In the genomic region with DNA sequence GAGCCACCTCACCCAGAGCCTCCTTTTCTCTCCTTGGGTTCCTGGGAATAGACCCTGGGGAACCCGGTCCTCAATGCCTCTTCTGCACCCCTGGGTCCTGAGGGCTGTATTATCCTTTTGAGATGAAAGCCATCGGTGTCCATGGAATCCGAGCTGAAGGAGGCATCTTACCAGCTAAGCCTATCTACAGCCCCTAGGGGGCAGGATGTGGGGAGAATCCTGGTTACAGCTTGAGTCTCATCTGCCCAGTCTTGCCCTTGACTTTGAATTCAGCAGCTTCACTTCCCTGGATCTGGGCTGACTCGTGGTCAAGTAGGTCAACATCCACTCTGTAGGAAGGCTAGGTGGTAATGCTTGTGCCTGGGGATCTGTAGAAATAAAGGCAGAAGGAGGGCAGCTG, we compare ENCODE assay signal across 13 mouse cellular contexts. TPM values are rescaled to one million over a fixed set of nuclear protein-coding genes. Genes with fewer than 3 reads are reported as not detected.
DNase-seq lines count a peak whose midpoint lies in the region; ATAC-seq and TF ChIP-seq lines count a peak whose summit lies in the region.
"Had no signal": no experiment of that assay in that cellular context is flagged by ENCODE, and none has a peak within 500 bp of the region (broad histone marks: within the 10 kb centered on the region; RNA-seq: fewer than 3 reads in every experiment).

No protein-coding gene starts in this region.

- no peaks in the 10 kb centered on the region for H3K36me3 ChIP-seq in heart, postnatal 0 days (replicated peaks; ENCODE audit: control insufficient read depth, insufficient read depth, low read length)
- no peaks in the 10 kb centered on the region for H3K36me3 ChIP-seq in E14TG2a.4 (ENCODE audit: insufficient read depth, low read length)
- no peaks in the 10 kb centered on the region for H3K36me3 ChIP-seq in hindbrain, postnatal 0 days (ENCODE audit: insufficient read depth, low read length)
- H3K36me3 ChIP-seq: stomach, embryonic 15.5 days had no signal

- no peaks in the 10 kb centered on the region for H3K4me1 ChIP-seq in heart, postnatal 0 days (ENCODE audit: control insufficient read depth, insufficient read depth)
- peaks cover 84% of the 10 kb centered on the region for H3K4me1 ChIP-seq in E14TG2a.4 (replicated peaks; ENCODE audit: low read depth, low read length)
- peaks cover 3% of the 10 kb centered on the region; the same call in 1 of the 2 replicates for H3K4me1 ChIP-seq in cortical plate, adult 2 months (ENCODE audit: control insufficient read depth, insufficient read depth, low read length)
- peaks cover 15% of the 10 kb centered on the region; the same call in 1 of the 2 replicates for H3K4me1 ChIP-seq in hindbrain, postnatal 0 days (ENCODE audit: insufficient read depth, low read length)

- 41% methylated on average over 4 of the region's 4 CpGs for WGBS in heart, postnatal 0 days
- 43% methylated on average over 4 of the region's 4 CpGs for WGBS in hindbrain, postnatal 0 days

- intact Hi-C loops in heart, postnatal 25 days (cut with DNase I) = no loop called here

- DNase-seq in heart, postnatal 0 days (ENCODE audit: low spot score) = peak; percentile 1
- no peak for DNase-seq in heart, postnatal 25 days (ENCODE audit: low spot score)
- DNase-seq in hindbrain, postnatal 0 days (ENCODE audit: low spot score) = peak; percentile 64
- DNase-seq in urinary bladder, postnatal 4 days (ENCODE audit: low spot score in 2 of 2) = no peak
- DNase-seq in heart, adult 11 months = no peak
- DNase-seq: kidney, adult 18-20 months; left cerebral cortex, postnatal 4 days; lung, postnatal 36 days had no signal

- TF ChIP-seq CTCF in heart, postnatal 0 days (IDR thresholded peaks at IDR 0.05; ENCODE audit: low read depth) = no peak; the same call in 1 of the 2 replicates
- TF ChIP-seq CTCF in E14TG2a.4 (conservative IDR thresholded peaks at IDR 0.05; ENCODE audit: low read length) = peak; percentile 60
- TF ChIP-seq CTCF in cortical plate, adult 2 months (IDR thresholded peaks at IDR 0.05; ENCODE audit: extremely low read depth, insufficient read depth, low read length) = peak; percentile 66
- TF ChIP-seq CTCF in hindbrain, postnatal 0 days (IDR thresholded peaks at IDR 0.05; ENCODE audit: low read depth) = peak; percentile 61

- H3K9me3 ChIP-seq in heart, postnatal 0 days (replicated peaks; ENCODE audit: control insufficient read depth, low read length) = 0 out of 2 replicates have a peak, but pooled peaks cover 3% of the 10 kb centered on the region
- H3K9me3 ChIP-seq in E14TG2a.4 (ENCODE audit: low read length) = peaks cover 5% of the 10 kb centered on the region; the same call in 1 of the 2 replicates
- no peaks in the 10 kb centered on the region for H3K9me3 ChIP-seq in hindbrain, postnatal 0 days (ENCODE audit: low read length)
- H3K9me3 ChIP-seq: stomach, embryonic 15.5 days had no signal

- no peak overlapping the region for H3K4me3 ChIP-seq in heart, postnatal 0 days (ENCODE audit: low read depth, low read length)
- no peak overlapping the region for H3K4me3 ChIP-seq in E14TG2a.4 (replicated peaks; ENCODE audit: low read length)
- H3K4me3 ChIP-seq in cortical plate, adult 2 months (ENCODE audit: insufficient read depth, low read length) = peak overlapping the region; percentile 76
- peak overlapping the region; percentile 42; the same call in 1 of the 2 replicates for H3K4me3 ChIP-seq in hindbrain, postnatal 0 days (ENCODE audit: low read length)
- H3K4me3 ChIP-seq: stomach, embryonic 15.5 days had no signal

- no peak for ATAC-seq in heart, postnatal 0 days (ENCODE audit: insufficient read depth, low read depth)
- ATAC-seq in hindbrain, postnatal 0 days = peak; percentile 6; the same call in 1 of the 2 replicates
- no peak; the same call in 1 of the 2 replicates for ATAC-seq in erythroid progenitor cell, adult 5-6 weeks (replicated peaks; ENCODE audit: low FRiP score, poor library complexity, severe bottlenecking)

- H3K9ac ChIP-seq in heart, postnatal 0 days (replicated peaks; ENCODE audit: low read depth, low read length) = no peak overlapping the region
- no peak overlapping the region for H3K9ac ChIP-seq in hindbrain, postnatal 0 days (replicated peaks; ENCODE audit: low read length)
- H3K9ac ChIP-seq: stomach, embryonic 15.5 days had no signal

- no peak for TF ChIP-seq POLR2A in cortical plate, adult 2 months (IDR thresholded peaks at IDR 0.05; ENCODE audit: extremely low read depth, insufficient read depth, low read length)

- H3K27ac ChIP-seq in heart, postnatal 0 days (ENCODE audit: low read depth) = no peak overlapping the region
- H3K27ac ChIP-seq in cortical plate, adult 2 months (ENCODE audit: insufficient read depth, low read length) = peak overlapping the region; percentile 74
- peak overlapping the region; percentile 87 for H3K27ac ChIP-seq in hindbrain, postnatal 0 days
- H3K27ac ChIP-seq: stomach, embryonic 15.5 days had no signal

- no peak overlapping the region for H3K4me2 ChIP-seq in heart, postnatal 0 days (ENCODE audit: low read depth, low read length)
- peak overlapping the region; percentile 57 for H3K4me2 ChIP-seq in hindbrain, postnatal 0 days (ENCODE audit: low read depth, low read length)
- H3K4me2 ChIP-seq: stomach, embryonic 15.5 days had no signal

- no peaks in the 10 kb centered on the region for H3K27me3 ChIP-seq in heart, postnatal 0 days (ENCODE audit: control insufficient read depth, insufficient read depth, low read length)
- H3K27me3 ChIP-seq in E14TG2a.4 (ENCODE audit: insufficient read depth, low read length) = peaks cover 4% of the 10 kb centered on the region; the same call in 1 of the 2 replicates
- H3K27me3 ChIP-seq in hindbrain, postnatal 0 days (ENCODE audit: insufficient read depth, low read length) = no peaks in the 10 kb centered on the region

- TF ChIP-seq EP300 in heart, postnatal 0 days (IDR thresholded peaks at IDR 0.05; ENCODE audit: low read depth) = no peak

RNA-seq across cellular contexts. Expression of gene 1500009C09Rik, which starts 3.1 kb away (rescaled TPM):
- total RNA-seq in heart, postnatal 0 days (2014; rRNA removed; ENCODE audit: low replicate concordance) = not detected in 2 replicates
- polyA plus RNA-seq in heart, postnatal 0 days (2015; fragmentation: Nextera tagmentation; extraction: Ambion mirVana) = not detected in 2 replicates
- total RNA-seq in heart, postnatal 25 days (2021) = not detected
- 155 TPM in 2 replicates for polyA plus RNA-seq in cortical plate, adult 2 months (2012; rRNA removed)
- 116 and 127 TPM in 2 replicates for total RNA-seq in hindbrain, postnatal 0 days (2014; rRNA removed)
- polyA plus RNA-seq in hindbrain, postnatal 0 days (2015; fragmentation: Nextera tagmentation; extraction: Ambion mirVana) = 12.5 and 13.9 TPM in 2 replicates
- not detected in 2 replicates for total RNA-seq in erythroid progenitor cell, adult 5-6 weeks (2015; ENCODE audit: low replicate concordance)
- total RNA-seq in erythroid progenitor cell, adult 5-6 weeks (2017; ENCODE audit: low replicate concordance) = not detected in 2 replicates
- polyA plus RNA-seq: heart, embryonic 11.5 days; stomach, embryonic 15.5 days had no signal

RNA-seq across cellular contexts. Expression of gene Cenpm, which starts 10.7 kb away (rescaled TPM):
- 16.7 and 25.7 TPM in 2 replicates for total RNA-seq in heart, postnatal 0 days (2014; rRNA removed; ENCODE audit: low replicate concordance)
- polyA plus RNA-seq in heart, postnatal 0 days (2015; fragmentation: Nextera tagmentation; extraction: Ambion mirVana) = 22.5 and 25.6 TPM in 2 replicates
- under 1 TPM; 0.36 to 0.78 TPM for total RNA-seq in heart, postnatal 25 days (2021)
- polyA plus RNA-seq in cortical plate, adult 2 months (2012; rRNA removed) = 6.7 and 7.0 TPM in 2 replicates
- 15.0 and 16.2 TPM in 2 replicates for total RNA-seq in hindbrain, postnatal 0 days (2014; rRNA removed)
- polyA plus RNA-seq in hindbrain, postnatal 0 days (2015; fragmentation: Nextera tagmentation; extraction: Ambion mirVana) = 23.0 and 27.6 TPM in 2 replicates
- total RNA-seq in erythroid progenitor cell, adult 5-6 weeks (2015; ENCODE audit: low replicate concordance) = 50.7 and 56.2 TPM in 2 replicates
- 11.6 and 36.7 TPM in 2 replicates for total RNA-seq in erythroid progenitor cell, adult 5-6 weeks (2017; ENCODE audit: low replicate concordance)

RNA-seq across cellular contexts. Expression of gene Sept3, which starts 19.4 kb away (rescaled TPM):
- 1.4 and 4.4 TPM in 2 replicates for total RNA-seq in heart, postnatal 0 days (2014; rRNA removed; ENCODE audit: low replicate concordance)
- polyA plus RNA-seq in heart, postnatal 0 days (2015; fragmentation: Nextera tagmentation; extraction: Ambion mirVana) = 1.4 and 1.5 TPM in 2 replicates
- under 1 TPM; 0.31 to 0.87 TPM for total RNA-seq in heart, postnatal 25 days (2021)
- polyA plus RNA-seq in cortical plate, adult 2 months (2012; rRNA removed) = 367 and 405 TPM in 2 replicates
- 393 and 404 TPM in 2 replicates for total RNA-seq in hindbrain, postnatal 0 days (2014; rRNA removed)
- polyA plus RNA-seq in hindbrain, postnatal 0 days (2015; fragmentation: Nextera tagmentation; extraction: Ambion mirVana) = 299 and 320 TPM in 2 replicates
- not detected in 2 replicates for total RNA-seq in erythroid progenitor cell, adult 5-6 weeks (2015; ENCODE audit: low replicate concordance)
- not detected in 2 replicates for total RNA-seq in erythroid progenitor cell, adult 5-6 weeks (2017; ENCODE audit: low replicate concordance)

RNA-seq across cellular contexts. Expression of gene Tnfrsf13c, which starts 31.1 kb away (rescaled TPM):
- 1.5 TPM in 1 of 2 replicates, not detected in the other for total RNA-seq in heart, postnatal 0 days (2014; rRNA removed; ENCODE audit: low replicate concordance)
- not detected in 2 replicates for polyA plus RNA-seq in heart, postnatal 0 days (2015; fragmentation: Nextera tagmentation; extraction: Ambion mirVana)
- total RNA-seq in heart, postnatal 25 days (2021) = under 1 TPM in 1 of 2 experiments, not detected in 1; 0.36 TPM
- 0.48 and 0.76 TPM in 2 replicates for polyA plus RNA-seq in cortical plate, adult 2 months (2012; rRNA removed)
- total RNA-seq in hindbrain, postnatal 0 days (2014; rRNA removed) = 0.29 and 5.6 TPM in 2 replicates
- 0.34 and 0.42 TPM in 2 replicates for polyA plus RNA-seq in hindbrain, postnatal 0 days (2015; fragmentation: Nextera tagmentation; extraction: Ambion mirVana)
- 13.4 and 15.5 TPM in 2 replicates for total RNA-seq in erythroid progenitor cell, adult 5-6 weeks (2015; ENCODE audit: low replicate concordance)
- 6.7 and 11.9 TPM in 2 replicates for total RNA-seq in erythroid progenitor cell, adult 5-6 weeks (2017; ENCODE audit: low replicate concordance)

RNA-seq across cellular contexts. Expression of gene Shisa8, which starts 42.6 kb away (rescaled TPM):
- 0.19 and 7.5 TPM in 2 replicates for total RNA-seq in heart, postnatal 0 days (2014; rRNA removed; ENCODE audit: low replicate concordance)
- polyA plus RNA-seq in heart, postnatal 0 days (2015; fragmentation: Nextera tagmentation; extraction: Ambion mirVana) = 0.07 and 0.23 TPM in 2 replicates
- under 1 TPM; 0.13 to 0.20 TPM for total RNA-seq in heart, postnatal 25 days (2021)
- polyA plus RNA-seq in cortical plate, adult 2 months (2012; rRNA removed) = 5.3 and 6.7 TPM in 2 replicates
- total RNA-seq in hindbrain, postnatal 0 days (2014; rRNA removed) = 34.7 and 36.0 TPM in 2 replicates
- 7.5 and 9.2 TPM in 2 replicates for polyA plus RNA-seq in hindbrain, postnatal 0 days (2015; fragmentation: Nextera tagmentation; extraction: Ambion mirVana)
- not detected in 2 replicates for total RNA-seq in erythroid progenitor cell, adult 5-6 weeks (2015; ENCODE audit: low replicate concordance)
- total RNA-seq in erythroid progenitor cell, adult 5-6 weeks (2017; ENCODE audit: low replicate concordance) = not detected in 2 replicates

Comparison
In these comparisons a context has a peak if more than half of its experiments do, and no peak if none do; other contexts are left out.
1. DNase-seq: peak in heart, postnatal 0 days (single experiment) and hindbrain, postnatal 0 days (single experiment); none in heart, postnatal 25 days (single experiment), urinary bladder, postnatal 4 days (0 of 2) and heart, adult 11 months (single experiment).
2. H3K4me3 ChIP-seq: peak in cortical plate, adult 2 months (single experiment) and hindbrain, postnatal 0 days (single experiment); none in heart, postnatal 0 days (single experiment) and E14TG2a.4 (single experiment).
3. RNA of gene 1500009C09Rik, which starts 3.1 kb away (total RNA-seq): 116 to 127 TPM in hindbrain, postnatal 0 days; not detected in heart, postnatal 0 days, not detected in heart, postnatal 25 days and not detected in erythroid progenitor cell, adult 5-6 weeks; every median in the first group is over 100 times any median in the second.
4. RNA of gene Sept3, which starts 19.4 kb away (total RNA-seq): 393 to 404 TPM in hindbrain, postnatal 0 days; 1.4 to 4.4 TPM in heart, postnatal 0 days, 0.31 to 0.87 TPM in heart, postnatal 25 days and not detected in erythroid progenitor cell, adult 5-6 weeks; every median in the first group is over 10 times any median in the second.